Mouse (Mus musculus): ENCODE results near the gene Smbd1. TPM values are rescaled to one million over a fixed set of nuclear protein-coding genes. Genes with fewer than 3 reads are reported as not detected.

Gene Smbd1
- polyA plus RNA-seq, 1 experiment from 2014 or later = not detected

GRCm38 (mm10) chr16:32783324-32784062, 26.8 kb downstream of the Smbd1 start:
- 0 out of 2 replicates have a peak, but pooled peaks cover 2% of the 10 kb centered on the region for H3K27me3 ChIP-seq (replicated peaks; ENCODE audit: control insufficient read depth, insufficient read depth, low read length)
- peaks cover 2% of the 10 kb centered on the region; the same call in 1 of the 2 replicates for H3K9me3 ChIP-seq (ENCODE audit: control insufficient read depth, low read length)
- no peak overlapping the region for H3K9ac ChIP-seq (ENCODE audit: low read depth, low read length)
- 62% methylated on average over 5 of the region's 5 CpGs for WGBS
- H3K4me1 ChIP-seq (replicated peaks; ENCODE audit: control insufficient read depth, insufficient read depth, low read length) = no peaks in the 10 kb centered on the region
- H3K27ac ChIP-seq (ENCODE audit: low read depth, low read length) = no peak overlapping the region
- ATAC-seq (replicated peaks; ENCODE audit: low FRiP score) (no peak), DNase-seq (ENCODE audit: low spot score) (no peak)
- H3K4me2 ChIP-seq = no peak overlapping the region
- no peaks in the 10 kb centered on the region for H3K36me3 ChIP-seq (ENCODE audit: control insufficient read depth, insufficient read depth, low read length)
- no peak overlapping the region for H3K4me3 ChIP-seq (ENCODE audit: low read depth, low read length)

GRCm38 (mm10) chr16:32778956-32779355, 31.3 kb downstream of the Smbd1 start:
- H3K27ac ChIP-seq (ENCODE audit: low read depth, low read length) = no peak overlapping the region
- no peaks in the 10 kb centered on the region for H3K36me3 ChIP-seq (ENCODE audit: control insufficient read depth, insufficient read depth, low read length)
- no peak for ATAC-seq (replicated peaks; ENCODE audit: low FRiP score)
- 43% methylated on average over 8 of the region's 8 CpGs for WGBS
- H3K4me1 ChIP-seq (replicated peaks; ENCODE audit: control insufficient read depth, insufficient read depth, low read length) = no peaks in the 10 kb centered on the region
- no peaks in the 10 kb centered on the region for H3K9me3 ChIP-seq (ENCODE audit: control insufficient read depth, low read length)
- DNase-seq (ENCODE audit: low spot score) = no peak
- no peak overlapping the region for H3K9ac ChIP-seq (ENCODE audit: low read depth, low read length)
- H3K27me3 ChIP-seq (replicated peaks; ENCODE audit: control insufficient read depth, insufficient read depth, low read length) = 0 out of 2 replicates have a peak, but pooled peaks cover 2% of the 10 kb centered on the region
- no peak overlapping the region for H3K4me2 ChIP-seq
- no peak overlapping the region for H3K4me3 ChIP-seq (ENCODE audit: low read depth, low read length)

GRCm38 (mm10) chr16:32776676-32777075, 33.6 kb downstream of the Smbd1 start:
- H3K36me3 ChIP-seq (ENCODE audit: control insufficient read depth, insufficient read depth, low read length) = no peaks in the 10 kb centered on the region
- H3K4me2 ChIP-seq = no peak overlapping the region
- ATAC-seq (replicated peaks; ENCODE audit: low FRiP score) (no peak), DNase-seq (ENCODE audit: low spot score) (no peak)
- H3K4me1 ChIP-seq (replicated peaks; ENCODE audit: control insufficient read depth, insufficient read depth, low read length) = no peaks in the 10 kb centered on the region
- 0 out of 2 replicates have a peak, but pooled peaks cover under 1% of the 10 kb centered on the region for H3K27me3 ChIP-seq (replicated peaks; ENCODE audit: control insufficient read depth, insufficient read depth, low read length)
- no peak overlapping the region for H3K9ac ChIP-seq (ENCODE audit: low read depth, low read length)
- H3K27ac ChIP-seq (ENCODE audit: low read depth, low read length) = no peak overlapping the region
- WGBS = 58% methylated on average over 10 of the region's 10 CpGs
- H3K4me3 ChIP-seq (ENCODE audit: low read depth, low read length) = no peak overlapping the region
- H3K9me3 ChIP-seq (ENCODE audit: control insufficient read depth, low read length) = no peaks in the 10 kb centered on the region

- Histone ChIP-seq H3K27me3 (replicated peaks; ENCODE audit: control insufficient read depth, insufficient read depth, low read length) (no peaks in the 10 kb centered on the region), H3K4me2 (no peak overlapping the region), H3K9me3 (ENCODE audit: control insufficient read depth, low read length) (no peaks in the 10 kb centered on the region), H3K4me3 (ENCODE audit: low read depth, low read length) (no peak overlapping the region), H3K4me1 (replicated peaks; ENCODE audit: control insufficient read depth, insufficient read depth, low read length) (peaks cover 3% of the 10 kb centered on the region; the same call in 1 of the 2 replicates), H3K36me3 (ENCODE audit: control insufficient read depth, insufficient read depth, low read length) (no peaks in the 10 kb centered on the region), H3K9ac (ENCODE audit: low read depth, low read length) (no peak overlapping the region), H3K27ac (ENCODE audit: low read depth, low read length) (no peak overlapping the region)
- 77% methylated on average over 7 of the region's 7 CpGs for WGBS
- ATAC-seq (replicated peaks; ENCODE audit: low FRiP score) (no peak), DNase-seq (ENCODE audit: low spot score) (no peak)
Observed at GRCm38 (mm10) chr16:32766904-32767303, 43.4 kb downstream of the Smbd1 start.

GRCm38 (mm10) chr16:32764961-32765360, 45.3 kb downstream of the Smbd1 start:
- H3K27me3 ChIP-seq (replicated peaks; ENCODE audit: control insufficient read depth, insufficient read depth, low read length) = no peaks in the 10 kb centered on the region
- ATAC-seq (replicated peaks; ENCODE audit: low FRiP score) (no peak), DNase-seq (ENCODE audit: low spot score) (no peak)
- H3K4me1 ChIP-seq (replicated peaks; ENCODE audit: control insufficient read depth, insufficient read depth, low read length) = peaks cover 3% of the 10 kb centered on the region; the same call in 1 of the 2 replicates
- no peak overlapping the region for H3K9ac ChIP-seq (ENCODE audit: low read depth, low read length)
- no peak overlapping the region for H3K4me2 ChIP-seq
- H3K4me3 ChIP-seq (ENCODE audit: low read depth, low read length) = no peak overlapping the region
- no peaks in the 10 kb centered on the region for H3K36me3 ChIP-seq (ENCODE audit: control insufficient read depth, insufficient read depth, low read length)
- no peak overlapping the region for H3K27ac ChIP-seq (ENCODE audit: low read depth, low read length)
- 58% methylated on average over 6 of the region's 6 CpGs for WGBS
- H3K9me3 ChIP-seq (ENCODE audit: control insufficient read depth, low read length) = no peaks in the 10 kb centered on the region

GRCm38 (mm10) chr16:32764550-32764949, 45.7 kb downstream of the Smbd1 start:
- Histone ChIP-seq H3K9me3 (ENCODE audit: control insufficient read depth, low read length) (no peaks in the 10 kb centered on the region), H3K4me3 (ENCODE audit: low read depth, low read length) (no peak overlapping the region), H3K4me1 (replicated peaks; ENCODE audit: control insufficient read depth, insufficient read depth, low read length) (peaks cover 3% of the 10 kb centered on the region; the same call in 1 of the 2 replicates), H3K27me3 (replicated peaks; ENCODE audit: control insufficient read depth, insufficient read depth, low read length) (no peaks in the 10 kb centered on the region), H3K4me2 (no peak overlapping the region), H3K36me3 (ENCODE audit: control insufficient read depth, insufficient read depth, low read length) (no peaks in the 10 kb centered on the region), H3K27ac (ENCODE audit: low read depth, low read length) (no peak overlapping the region), H3K9ac (ENCODE audit: low read depth, low read length) (no peak overlapping the region)
- 78% methylated on average over 2 of the region's 2 CpGs for WGBS
- no peak for DNase-seq (ENCODE audit: low spot score)
- no peak for ATAC-seq (replicated peaks; ENCODE audit: low FRiP score)

Other genes starting within 250 kb of the Smbd1 start
- gene Tfrc, start 201.6 kb downstream of the Smbd1 start, polyA plus RNA-seq (2014; fragmentation: Nextera tagmentation; extraction: Ambion mirVana) = 220 and 245 TPM in 2 replicates
- gene Tnk2, start 166.6 kb downstream of the Smbd1 start, polyA plus RNA-seq (2014; fragmentation: Nextera tagmentation; extraction: Ambion mirVana) = 10.8 and 11.6 TPM in 2 replicates
- 0.41 and 0.66 TPM in 2 replicates for gene Muc4, start 74.6 kb downstream of the Smbd1 start, polyA plus RNA-seq (2014; fragmentation: Nextera tagmentation; extraction: Ambion mirVana)
- gene Muc20, start 13.0 kb downstream of the Smbd1 start, polyA plus RNA-seq (2014; fragmentation: Nextera tagmentation; extraction: Ambion mirVana) = not detected in 2 replicates
- 79.9 and 92.7 TPM in 2 replicates for gene Fyttd1, start 67.0 kb upstream of the Smbd1 start, polyA plus RNA-seq (2014; fragmentation: Nextera tagmentation; extraction: Ambion mirVana)
- gene Rubcn, start 67.3 kb upstream of the Smbd1 start, polyA plus RNA-seq (2014; fragmentation: Nextera tagmentation; extraction: Ambion mirVana) = 10.6 and 11.0 TPM in 2 replicates
- 15.9 and 16.3 TPM in 2 replicates for gene Lrch3, start 103.6 kb upstream of the Smbd1 start, polyA plus RNA-seq (2014; fragmentation: Nextera tagmentation; extraction: Ambion mirVana)
- gene Iqcg, start 245.7 kb upstream of the Smbd1 start, polyA plus RNA-seq (2014; fragmentation: Nextera tagmentation; extraction: Ambion mirVana) = 4.1 and 4.2 TPM in 2 replicates
- gene Rpl35a, start 246.0 kb upstream of the Smbd1 start, polyA plus RNA-seq (2014; fragmentation: Nextera tagmentation; extraction: Ambion mirVana) = 1,254 and 1,406 TPM in 2 replicates